Mouse (Mus musculus): ENCODE measurements around the gene Txlnb.

- TF ChIP-seq EP300 (IDR thresholded peaks at IDR 0.05; ENCODE audit: insufficient read depth, low read depth, low read length), result no peak
- TF ChIP-seq POLR2A (IDR thresholded peaks at IDR 0.05; ENCODE audit: insufficient read depth, low read depth, low read length), result no peak
Observed at GRCm38 (mm10) chr10:17842030-17842429, 46.0 kb downstream of the Txlnb start.

Measured in heart, adult 2 months (tissue).